Mouse (Mus musculus): ENCODE measurements around the gene Umad1. TPM values are rescaled to one million over a fixed set of nuclear protein-coding genes. Genes with fewer than 3 reads are reported as not detected.

Umad1 gene
- polyA plus RNA-seq, 1 experiment from 2014 or later = 25.8 TPM

- ATAC-seq (ENCODE audit: insufficient read depth, low FRiP score, low TSS enrichment) (no peak), DNase-seq (ENCODE audit: low spot score) (no peak)
- no peak overlapping the region for H3K4me2 ChIP-seq (ENCODE audit: low read depth)
- WGBS = 90% methylated on average over 2 of the region's 2 CpGs
- no peaks in the 10 kb centered on the region for H3K27me3 ChIP-seq (ENCODE audit: control insufficient read depth, insufficient read depth, low read length)
- no peaks in the 10 kb centered on the region for H3K9me3 ChIP-seq (ENCODE audit: control insufficient read depth, low read length)
- no peaks in the 10 kb centered on the region for H3K36me3 ChIP-seq (ENCODE audit: control insufficient read depth, insufficient read depth, low read length)
- H3K4me3 ChIP-seq (ENCODE audit: low read depth, low read length) = no peak overlapping the region
- H3K27ac ChIP-seq (ENCODE audit: low read depth, low read length) = no peak overlapping the region
- peaks cover 2% of the 10 kb centered on the region; the same call in 1 of the 2 replicates for H3K4me1 ChIP-seq (ENCODE audit: control insufficient read depth, insufficient read depth, low read length)
- H3K9ac ChIP-seq (ENCODE audit: low read length) = no peak overlapping the region
Measured at GRCm38 (mm10) chr6:8423142-8423541, 164.1 kb downstream of the Umad1 start.

- no peaks in the 10 kb centered on the region for H3K36me3 ChIP-seq (ENCODE audit: control insufficient read depth, insufficient read depth, low read length)
- H3K9me3 ChIP-seq (ENCODE audit: control insufficient read depth, low read length) = no peaks in the 10 kb centered on the region
- no peak for ATAC-seq (ENCODE audit: insufficient read depth, low FRiP score, low TSS enrichment)
- H3K4me2 ChIP-seq (ENCODE audit: low read depth) = no peak overlapping the region
- H3K27ac ChIP-seq (ENCODE audit: low read depth, low read length) = no peak overlapping the region
- H3K4me1 ChIP-seq (ENCODE audit: control insufficient read depth, insufficient read depth, low read length) = no peaks in the 10 kb centered on the region
- H3K4me3 ChIP-seq (ENCODE audit: low read depth, low read length) = no peak overlapping the region
- H3K9ac ChIP-seq (ENCODE audit: low read length) = no peak overlapping the region
- WGBS = 89% methylated on average over 5 of the region's 5 CpGs
- no peak for DNase-seq (ENCODE audit: low spot score)
- no peaks in the 10 kb centered on the region for H3K27me3 ChIP-seq (ENCODE audit: control insufficient read depth, insufficient read depth, low read length)
Measured at GRCm38 (mm10) chr6:8427692-8428091, 168.6 kb downstream of the Umad1 start.

- ATAC-seq (ENCODE audit: insufficient read depth, low FRiP score, low TSS enrichment) = no peak
Measured at GRCm38 (mm10) chr6:8430610-8431234, 171.6 kb downstream of the Umad1 start.

GRCm38 (mm10) chr6:8433179-8433578 lies 174.1 kb downstream of the Umad1 start:
- no peak overlapping the region for H3K9ac ChIP-seq (ENCODE audit: low read length)
- H3K4me1 ChIP-seq (ENCODE audit: control insufficient read depth, insufficient read depth, low read length) = no peaks in the 10 kb centered on the region
- H3K4me2 ChIP-seq (ENCODE audit: low read depth) = no peak overlapping the region
- DNase-seq (ENCODE audit: low spot score) = no peak
- H3K27me3 ChIP-seq (ENCODE audit: control insufficient read depth, insufficient read depth, low read length) = no peaks in the 10 kb centered on the region
- H3K4me3 ChIP-seq (ENCODE audit: low read depth, low read length) = no peak overlapping the region
- H3K36me3 ChIP-seq (ENCODE audit: control insufficient read depth, insufficient read depth, low read length) = no peaks in the 10 kb centered on the region
- no peaks in the 10 kb centered on the region for H3K9me3 ChIP-seq (ENCODE audit: control insufficient read depth, low read length)
- no peak for ATAC-seq (ENCODE audit: insufficient read depth, low FRiP score, low TSS enrichment)
- 91% methylated on average over 9 of the region's 9 CpGs for WGBS
- no peak overlapping the region for H3K27ac ChIP-seq (ENCODE audit: low read depth, low read length)

More at GRCm38 (mm10) chr6:8430610-8431234, 171.6 kb downstream of the Umad1 start:
- H3K27ac ChIP-seq (ENCODE audit: low read depth, low read length) = no peak overlapping the region
- no peaks in the 10 kb centered on the region for H3K4me1 ChIP-seq (ENCODE audit: control insufficient read depth, insufficient read depth, low read length)
- H3K27me3 ChIP-seq (ENCODE audit: control insufficient read depth, insufficient read depth, low read length) = no peaks in the 10 kb centered on the region
- no peak overlapping the region for H3K4me2 ChIP-seq (ENCODE audit: low read depth)
- 91% methylated on average over 9 of the region's 9 CpGs for WGBS
- no peaks in the 10 kb centered on the region for H3K36me3 ChIP-seq (ENCODE audit: control insufficient read depth, insufficient read depth, low read length)
- no peaks in the 10 kb centered on the region for H3K9me3 ChIP-seq (ENCODE audit: control insufficient read depth, low read length)
- H3K4me3 ChIP-seq (ENCODE audit: low read depth, low read length) = no peak overlapping the region
- no peak for DNase-seq (ENCODE audit: low spot score)
- H3K9ac ChIP-seq (ENCODE audit: low read length) = no peak overlapping the region

- ATAC-seq (ENCODE audit: insufficient read depth, low FRiP score, low TSS enrichment) (no peak), DNase-seq (ENCODE audit: low spot score) (no peak)
- Histone ChIP-seq H3K9me3 (ENCODE audit: control insufficient read depth, low read length) (no peaks in the 10 kb centered on the region), H3K4me2 (ENCODE audit: low read depth) (no peak overlapping the region), H3K9ac (ENCODE audit: low read length) (no peak overlapping the region), H3K27ac (ENCODE audit: low read depth, low read length) (no peak overlapping the region), H3K36me3 (ENCODE audit: control insufficient read depth, insufficient read depth, low read length) (no peaks in the 10 kb centered on the region), H3K27me3 (ENCODE audit: control insufficient read depth, insufficient read depth, low read length) (no peaks in the 10 kb centered on the region), H3K4me3 (ENCODE audit: low read depth, low read length) (no peak overlapping the region), H3K4me1 (ENCODE audit: control insufficient read depth, insufficient read depth, low read length) (no peaks in the 10 kb centered on the region)
- WGBS = 95% methylated on average over 3 of the region's 3 CpGs
Measured at GRCm38 (mm10) chr6:8437937-8438336, 178.8 kb downstream of the Umad1 start.

- ATAC-seq (ENCODE audit: insufficient read depth, low FRiP score, low TSS enrichment) (no peak), DNase-seq (ENCODE audit: low spot score) (no peak)
- Histone ChIP-seq H3K36me3 (ENCODE audit: control insufficient read depth, insufficient read depth, low read length) (no peaks in the 10 kb centered on the region), H3K4me3 (ENCODE audit: low read depth, low read length) (no peak overlapping the region), H3K9me3 (ENCODE audit: control insufficient read depth, low read length) (no peaks in the 10 kb centered on the region), H3K4me2 (ENCODE audit: low read depth) (no peak overlapping the region), H3K4me1 (ENCODE audit: control insufficient read depth, insufficient read depth, low read length) (peaks cover 3% of the 10 kb centered on the region), H3K27me3 (ENCODE audit: control insufficient read depth, insufficient read depth, low read length) (no peaks in the 10 kb centered on the region), H3K27ac (ENCODE audit: low read depth, low read length) (no peak overlapping the region), H3K9ac (ENCODE audit: low read length) (no peak overlapping the region)
- 80% methylated on average over 3 of the region's 3 CpGs for whole genome bisulfite sequencing
Measured at GRCm38 (mm10) chr6:8441814-8442213, 182.7 kb downstream of the Umad1 start.

GRCm38 (mm10) chr6:8446786-8447185 lies 187.7 kb downstream of the Umad1 start:
- H3K36me3 ChIP-seq (ENCODE audit: control insufficient read depth, insufficient read depth, low read length) = no peaks in the 10 kb centered on the region
- H3K27ac ChIP-seq (ENCODE audit: low read depth, low read length) = peak overlapping the region; percentile 35
- DNase-seq (ENCODE audit: low spot score) = peak; percentile 46
- H3K27me3 ChIP-seq (ENCODE audit: control insufficient read depth, insufficient read depth, low read length) = no peaks in the 10 kb centered on the region
- H3K4me1 ChIP-seq (ENCODE audit: control insufficient read depth, insufficient read depth, low read length) = peaks cover 6% of the 10 kb centered on the region
- peak; percentile 88 for ATAC-seq (ENCODE audit: insufficient read depth, low FRiP score, low TSS enrichment)
- no peak overlapping the region for H3K4me3 ChIP-seq (ENCODE audit: low read depth, low read length)
- no peaks in the 10 kb centered on the region for H3K9me3 ChIP-seq (ENCODE audit: control insufficient read depth, low read length)
- no peak overlapping the region for H3K4me2 ChIP-seq (ENCODE audit: low read depth)
- no peak overlapping the region for H3K9ac ChIP-seq (ENCODE audit: low read length)
- 34% methylated on average over 5 of the region's 5 CpGs for WGBS

- no peaks in the 10 kb centered on the region for H3K4me1 ChIP-seq (ENCODE audit: control insufficient read depth, insufficient read depth, low read length)
- DNase-seq (ENCODE audit: low spot score) (no peak), ATAC-seq (ENCODE audit: insufficient read depth, low FRiP score, low TSS enrichment) (no peak)
- no peaks in the 10 kb centered on the region for H3K27me3 ChIP-seq (ENCODE audit: control insufficient read depth, insufficient read depth, low read length)
- H3K9me3 ChIP-seq (ENCODE audit: control insufficient read depth, low read length) = no peaks in the 10 kb centered on the region
- H3K4me2 ChIP-seq (ENCODE audit: low read depth) = no peak overlapping the region
- WGBS = 83% methylated on average over 5 of the region's 5 CpGs
- H3K9ac ChIP-seq (ENCODE audit: low read length) = no peak overlapping the region
- no peak overlapping the region for H3K27ac ChIP-seq (ENCODE audit: low read depth, low read length)
- no peaks in the 10 kb centered on the region for H3K36me3 ChIP-seq (ENCODE audit: control insufficient read depth, insufficient read depth, low read length)
- no peak overlapping the region for H3K4me3 ChIP-seq (ENCODE audit: low read depth, low read length)
Measured at GRCm38 (mm10) chr6:8455599-8455998, 196.5 kb downstream of the Umad1 start.

- H3K36me3 ChIP-seq (ENCODE audit: control insufficient read depth, insufficient read depth, low read length) = no peaks in the 10 kb centered on the region
- H3K4me1 ChIP-seq (ENCODE audit: control insufficient read depth, insufficient read depth, low read length) = no peaks in the 10 kb centered on the region
- no peak overlapping the region for H3K9ac ChIP-seq (ENCODE audit: low read length)
- H3K27ac ChIP-seq (ENCODE audit: low read depth, low read length) = no peak overlapping the region
- no peak overlapping the region for H3K4me3 ChIP-seq (ENCODE audit: low read depth, low read length)
- H3K9me3 ChIP-seq (ENCODE audit: control insufficient read depth, low read length) = no peaks in the 10 kb centered on the region
- no peak overlapping the region for H3K4me2 ChIP-seq (ENCODE audit: low read depth)
- DNase-seq (ENCODE audit: low spot score) = no peak
- H3K27me3 ChIP-seq (ENCODE audit: control insufficient read depth, insufficient read depth, low read length) = no peaks in the 10 kb centered on the region
- 95% methylated on average over 4 of the region's 4 CpGs for WGBS
- no peak for ATAC-seq (ENCODE audit: insufficient read depth, low FRiP score, low TSS enrichment)
Measured at GRCm38 (mm10) chr6:8458596-8458995, 199.5 kb downstream of the Umad1 start.
